14 mouse cellular contexts compared by ENCODE assay signal in the genomic region with DNA sequence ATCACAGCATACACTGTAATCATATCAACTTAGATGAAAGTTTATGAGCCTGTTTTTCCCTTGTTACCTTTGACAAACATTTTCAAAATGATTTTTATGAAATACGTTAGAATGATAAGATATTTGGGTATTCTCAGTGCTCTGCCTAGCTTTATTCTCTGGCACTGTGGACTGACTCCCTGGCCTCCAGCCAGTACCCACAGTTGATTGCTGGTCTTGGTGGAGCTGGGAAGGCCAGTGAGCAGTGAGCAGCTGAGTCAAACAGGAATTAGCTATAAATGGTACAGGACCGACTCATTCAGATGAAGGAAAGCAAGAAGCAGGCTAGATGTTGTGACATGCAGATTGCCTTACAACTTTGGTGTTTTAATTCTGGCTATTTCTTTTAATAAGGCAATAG. TPM values are rescaled to one million over a fixed set of nuclear protein-coding genes. Genes with fewer than 3 reads are reported as not detected.
A peak's percentile ranks its signal among the peaks of the same experiment; 100 is the strongest.
DNase-seq lines count a peak whose midpoint lies in the region; ATAC-seq lines count a peak whose summit lies in the region.
"Had no signal": no experiment of that assay in that cellular context is flagged by ENCODE, and none has a peak within 500 bp of the region (broad histone marks: within the 10 kb centered on the region; RNA-seq: fewer than 3 reads in every experiment).

No protein-coding gene starts in this region.

- peaks cover 19% of the 10 kb centered on the region for H3K36me3 ChIP-seq in heart, embryonic 11.5 days (ENCODE audit: control insufficient read depth, insufficient read depth, low read length)

- ATAC-seq in heart, embryonic 11.5 days (replicated peaks; ENCODE audit: insufficient number of reproducible peaks, low FRiP score, low TSS enrichment) = no peak
- ATAC-seq: forebrain, embryonic 16.5 days had no signal

- DNase-seq in heart, postnatal 4 days = peak; percentile 42
- DNase-seq in Muller cell, postnatal 12 days (ENCODE audit: inconsistent ontology term) = peak; percentile 22
- peak; percentile 61 for DNase-seq in adrenal gland, postnatal 10 days
- DNase-seq in cerebellum, postnatal 36 days = peak; percentile 45 to 52
- no peak for DNase-seq in layer of hippocampus, postnatal 14 days (ENCODE audit: low spot score in 2 of 2)
- no peak for DNase-seq in layer of hippocampus, postnatal 25 days (ENCODE audit: extremely low spot score in 1 of 2, low spot score in 1 of 2)
- DNase-seq: kidney, adult 11 months; lung, embryonic 14.5 days had no signal

- H3K27ac ChIP-seq in heart, embryonic 11.5 days (ENCODE audit: low read depth, low read length) = no peak overlapping the region
- H3K27ac ChIP-seq: heart, embryonic 15.5 days; hindbrain, embryonic 14.5 days; left cerebral cortex, adult 2 months had no signal

- peaks cover 4% of the 10 kb centered on the region; the same call in 1 of the 2 replicates for H3K4me1 ChIP-seq in heart, embryonic 11.5 days (ENCODE audit: control insufficient read depth, insufficient read depth, low read length)

- H3K4me3 ChIP-seq in heart, embryonic 11.5 days (ENCODE audit: low read depth, low read length) = no peak overlapping the region
- H3K4me3 ChIP-seq: heart, embryonic 15.5 days; left cerebral cortex, adult 2 months had no signal

- no peaks in the 10 kb centered on the region for H3K27me3 ChIP-seq in heart, embryonic 11.5 days (ENCODE audit: control insufficient read depth, insufficient read depth, low read length)
- H3K27me3 ChIP-seq: CH12.LX; heart, embryonic 15.5 days had no signal

- H3K9me3 ChIP-seq in heart, embryonic 11.5 days (replicated peaks; ENCODE audit: control insufficient read depth, low read length) = no peaks in the 10 kb centered on the region
- H3K9me3 ChIP-seq: heart, embryonic 15.5 days had no signal

- no peak overlapping the region for H3K9ac ChIP-seq in heart, embryonic 11.5 days (ENCODE audit: low read depth, low read length)
- H3K9ac ChIP-seq: heart, embryonic 15.5 days; hindbrain, embryonic 14.5 days; lung, embryonic 14.5 days had no signal

- 79% methylated on average over 2 of the region's 2 CpGs for WGBS in heart, embryonic 11.5 days (ENCODE audit: insufficient replicate concordance)

- no peak overlapping the region for H3K4me2 ChIP-seq in heart, embryonic 11.5 days
- H3K4me2 ChIP-seq: heart, embryonic 15.5 days; hindbrain, embryonic 14.5 days; lung, embryonic 14.5 days had no signal

RNA-seq across cellular contexts. Expression of a gene that starts 5.3 kb away (rescaled TPM):
- total RNA-seq in heart, postnatal 4 days (2021) = 10 to 100 TPM; 46.3 to 47.7 TPM
- 8.1 and 9.3 TPM in 2 replicates for polyA plus RNA-seq in heart, embryonic 11.5 days (2014; fragmentation: Nextera tagmentation; extraction: Ambion mirVana)
- 10 to 100 TPM; 44.5 to 44.9 TPM for total RNA-seq in adrenal gland, postnatal 10 days (2021)
- 10 to 100 TPM; 69.9 to 70.3 TPM for total RNA-seq in layer of hippocampus, postnatal 14 days (2021)
- 10 to 100 TPM; 74.0 to 74.1 TPM for total RNA-seq in layer of hippocampus, postnatal 25 days (2021)

RNA-seq across cellular contexts. Expression of a gene that starts 53.1 kb away (rescaled TPM):
- 10 to 100 TPM; 59.6 to 60.6 TPM for total RNA-seq in heart, postnatal 4 days (2021)
- polyA plus RNA-seq in heart, embryonic 11.5 days (2014; fragmentation: Nextera tagmentation; extraction: Ambion mirVana) = 21.9 and 24.5 TPM in 2 replicates
- total RNA-seq in adrenal gland, postnatal 10 days (2021) = 10 to 100 TPM; 48.5 to 60.9 TPM
- 10 to 100 TPM; 41.5 to 51.7 TPM for total RNA-seq in layer of hippocampus, postnatal 14 days (2021)
- total RNA-seq in layer of hippocampus, postnatal 25 days (2021) = 10 to 100 TPM; 40.9 to 47.2 TPM

Comparison
In these comparisons a context has a peak if more than half of its experiments do, and no peak if none do; other contexts are left out.
1. DNase-seq: peak in heart, postnatal 4 days (single experiment), Muller cell, postnatal 12 days (single experiment), adrenal gland, postnatal 10 days (single experiment) and cerebellum, postnatal 36 days (2 of 2); none in layer of hippocampus, postnatal 14 days (0 of 2) and layer of hippocampus, postnatal 25 days (0 of 2).